Mouse (Mus musculus) v-Abl transformed pro-B cells (cell line): ENCODE results near the gene Sgms1.

ENCODE experiments used
- in situ Hi-C, 2 experiments: fragments of 400-800 bp; cut with MboI; formaldehyde crosslinking; loops; one replicate each; pipeline ENCODE4 v1.15.1; 2025; ENCODE audit not compliant: unreplicated experiment in 2 of 2

Sgms1 gene

GRCm38 (mm10) chr19:32175013-32175412 lies 214.5 kb downstream of the Sgms1 start:
- in situ Hi-C loops, result loop anchor here in 1 of 2 experiments (5.0 kb wide), 1 partner anchor 147 kb away; no protein-coding TSS in a partner anchor

GRCm38 (mm10) chr19:32174561-32174960 lies 215.0 kb downstream of the Sgms1 start:
- in situ Hi-C loops, result no loop called here

GRCm38 (mm10) chr19:32173522-32174184 lies 215.9 kb downstream of the Sgms1 start:
- in situ Hi-C loops, result no loop called here

- in situ Hi-C loops, result no loop called here
Observed at GRCm38 (mm10) chr19:32172511-32172981, 217.0 kb downstream of the Sgms1 start.

GRCm38 (mm10) chr19:32171981-32172380 lies 217.5 kb downstream of the Sgms1 start:
- in situ Hi-C loops, result no loop called here

- in situ Hi-C loops, result no loop called here
Observed at GRCm38 (mm10) chr19:32169634-32170540, 219.6 kb downstream of the Sgms1 start.

GRCm38 (mm10) chr19:32168031-32168430 lies 221.5 kb downstream of the Sgms1 start:
- in situ Hi-C loops, result no loop called here

GRCm38 (mm10) chr19:32166823-32167605 lies 222.5 kb downstream of the Sgms1 start:
- in situ Hi-C loops, result no loop called here

GRCm38 (mm10) chr19:32165711-32166110 lies 223.8 kb downstream of the Sgms1 start:
- in situ Hi-C loops, result no loop called here

- in situ Hi-C loops, result loop anchor here in 1 of 2 experiments (5.0 kb wide), 1 partner anchor 47 kb away; no protein-coding TSS in a partner anchor
Observed at GRCm38 (mm10) chr19:32164128-32164527, 225.4 kb downstream of the Sgms1 start.

GRCm38 (mm10) chr19:32159944-32160343 lies 229.6 kb downstream of the Sgms1 start:
- in situ Hi-C loops, result loop anchor here in 1 of 2 experiments (5.0 kb wide), 1 partner anchor 43 kb away; no protein-coding TSS in a partner anchor

GRCm38 (mm10) chr19:32159168-32159567 lies 230.3 kb downstream of the Sgms1 start:
- in situ Hi-C loops, result no loop called here

GRCm38 (mm10) chr19:32157045-32157444 lies 232.5 kb downstream of the Sgms1 start:
- in situ Hi-C loops, result no loop called here

- in situ Hi-C loops, result no loop called here
Observed at GRCm38 (mm10) chr19:32152529-32152928, 237.0 kb downstream of the Sgms1 start.

GRCm38 (mm10) chr19:32148710-32149109 lies 240.8 kb downstream of the Sgms1 start:
- in situ Hi-C loops, result loop anchor here in 1 of 2 experiments (25.0 kb wide), 1 partner anchor 539 kb away; no protein-coding TSS in a partner anchor

GRCm38 (mm10) chr19:32142383-32142782 lies 247.1 kb downstream of the Sgms1 start:
- in situ Hi-C loops, result loop anchor here in 1 of 2 experiments (25.0 kb wide), 1 partner anchor 545 kb away; no protein-coding TSS in a partner anchor

- in situ Hi-C loops, result loop anchor here in 1 of 2 experiments (25.0 kb wide), 1 partner anchor 549 kb away; no protein-coding TSS in a partner anchor
Observed at GRCm38 (mm10) chr19:32138361-32139088, 251.0 kb downstream of the Sgms1 start.

GRCm38 (mm10) chr19:32137904-32138303 lies 251.6 kb downstream of the Sgms1 start:
- in situ Hi-C loops, result loop anchor here in 1 of 2 experiments (25.0 kb wide), 1 partner anchor 549 kb away; no protein-coding TSS in a partner anchor

- in situ Hi-C loops, result loop anchor here in 1 of 2 experiments (25.0 kb wide), 1 partner anchor 550 kb away; no protein-coding TSS in a partner anchor
Observed at GRCm38 (mm10) chr19:32136888-32137625, 252.5 kb downstream of the Sgms1 start.
